Mouse (Mus musculus) embryonic facial prominence, embryonic 13.5 days (tissue): ENCODE results near the gene Slc15a2. TPM values are rescaled to one million over a fixed set of nuclear protein-coding genes. Genes with fewer than 3 reads are reported as not detected.

Experiments
- ATAC-seq: fragments of 200-750 bp; cut with Nextera tagmentation; 2 replicates; pipeline ENCODE4 v1.8.0; 2017; ENCODE audit warnings: low read depth; ENCODE audit not compliant: insufficient number of reproducible peaks, insufficient read depth, low FRiP score, low TSS enrichment
- H3K27ac ChIP-seq: fragments of 300-500 bp; sonication (generic); 2 replicates; pipeline ENCODE4 v1.5.1; 2015; ENCODE audit warnings: moderate library complexity, mild to moderate bottlenecking, inconsistent platforms
- H3K27me3 ChIP-seq: fragments of 300-500 bp; sonication (generic); 2 replicates; pipeline ENCODE4 v1.6.1; 2015; ENCODE audit warnings: mild to moderate bottlenecking, inconsistent platforms
- H3K36me3 ChIP-seq: fragments of 300-500 bp; sonication (generic); 2 replicates; pipeline ENCODE4 v1.6.1; 2015; ENCODE audit warnings: mild to moderate bottlenecking, inconsistent platforms
- H3K4me1 ChIP-seq: fragments of 300-500 bp; sonication (generic); 2 replicates; pipeline ENCODE4 v1.6.1; 2015; ENCODE audit warnings: inconsistent platforms
- H3K4me2 ChIP-seq: fragments of 300-500 bp; sonication (generic); 2 replicates; pipeline ENCODE4 v1.6.1; 2015; ENCODE audit warnings: moderate library complexity, mild to moderate bottlenecking, inconsistent platforms
- H3K4me3 ChIP-seq: fragments of 300-500 bp; sonication (generic); 2 replicates; pipeline ENCODE4 v1.5.1; 2015; ENCODE audit warnings: mild to moderate bottlenecking, inconsistent platforms
- H3K9ac ChIP-seq: fragments of 300-500 bp; sonication (generic); 2 replicates; pipeline ENCODE4 v1.6.1; 2015; ENCODE audit warnings: mild to moderate bottlenecking, inconsistent platforms
- H3K9me3 ChIP-seq: fragments of 300-500 bp; sonication (generic); 2 replicates; pipeline ENCODE4 v1.6.1; 2016; ENCODE audit warnings: inconsistent platforms
- WGBS: fragments of 180-500 bp; shearing (Covaris S2); methylation state at CpG from one replicate; pipeline ENCODE4 v1.1.7; 2015; ENCODE audit warnings: mixed read lengths; 5-methylcytosine and 5-hydroxymethylcytosine counted together
- polyA plus RNA-seq: library from polyadenylated mRNA; unstranded; fragments of >200 nt; fragmentation: Nextera tagmentation; extraction: Ambion mirVana; gene quantifications from 2 replicates; pipeline ENCODE4 v1.2.1, GENCODE M21; 2015

Slc15a2 gene
- polyA plus RNA-seq, 1 experiment from 2014 or later = 5.2 TPM

GRCm38 (mm10) chr16:36751979-36752378, 32.8 kb downstream of the Slc15a2 start:
- no peak for ATAC-seq
- 95% methylated on average over 3 of the region's 3 CpGs for WGBS

GRCm38 (mm10) chr16:36747767-36748166, 37.0 kb downstream of the Slc15a2 start:
- Histone ChIP-seq H3K4me3 (no peak overlapping the region), H3K36me3 (no peaks in the 10 kb centered on the region), H3K27ac (no peak overlapping the region), H3K9ac (no peak overlapping the region), H3K27me3 (no peaks in the 10 kb centered on the region), H3K9me3 (no peaks in the 10 kb centered on the region), H3K4me2 (no peak overlapping the region), H3K4me1 (no peaks in the 10 kb centered on the region)
- ATAC-seq = no peak
- 76% methylated on average over 2 of the region's 2 CpGs for WGBS

More at GRCm38 (mm10) chr16:36751979-36752378, 32.8 kb downstream of the Slc15a2 start:
- no peaks in the 10 kb centered on the region for H3K27me3 ChIP-seq
- H3K4me1 ChIP-seq = no peaks in the 10 kb centered on the region
- no peak overlapping the region for H3K9ac ChIP-seq
- H3K27ac ChIP-seq = no peak overlapping the region
- no peak overlapping the region for H3K4me2 ChIP-seq
- H3K9me3 ChIP-seq = no peaks in the 10 kb centered on the region
- H3K36me3 ChIP-seq = no peaks in the 10 kb centered on the region
- no peak overlapping the region for H3K4me3 ChIP-seq

- WGBS = 68% methylated on average over 4 of the region's 4 CpGs
- Histone ChIP-seq H3K4me3 (no peak overlapping the region), H3K9me3 (no peaks in the 10 kb centered on the region), H3K27me3 (no peaks in the 10 kb centered on the region), H3K36me3 (no peaks in the 10 kb centered on the region), H3K4me1 (no peaks in the 10 kb centered on the region), H3K4me2 (no peak overlapping the region), H3K9ac (no peak overlapping the region), H3K27ac (no peak overlapping the region)
- ATAC-seq = no peak
Measured at GRCm38 (mm10) chr16:36747068-36747467, 37.7 kb downstream of the Slc15a2 start.

DNA sequence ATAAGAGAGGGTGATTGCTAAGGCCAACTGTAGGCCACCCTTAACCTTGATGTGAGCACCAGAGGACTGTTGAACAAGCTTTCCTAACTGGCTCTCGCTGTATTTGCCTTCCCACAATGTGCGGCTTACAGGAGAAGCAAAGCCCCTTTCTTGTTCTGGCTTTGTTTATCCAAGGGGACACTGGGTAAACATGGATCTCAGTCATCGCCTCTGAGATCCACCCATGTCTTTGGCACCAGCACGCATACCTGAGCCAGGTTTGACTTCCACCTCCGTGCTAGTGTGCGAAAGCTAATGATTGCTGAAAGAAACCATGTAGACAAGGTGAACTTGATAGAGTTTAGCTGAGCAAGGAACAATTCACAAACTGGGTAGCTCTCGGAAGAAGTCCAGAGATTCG, 41.2 kb downstream of the Slc15a2 start:
- Histone ChIP-seq H3K4me3 (no peak overlapping the region), H3K36me3 (no peaks in the 10 kb centered on the region), H3K27ac (no peak overlapping the region), H3K27me3 (no peaks in the 10 kb centered on the region), H3K4me1 (no peaks in the 10 kb centered on the region), H3K9me3 (no peaks in the 10 kb centered on the region), H3K9ac (no peak overlapping the region), H3K4me2 (no peak overlapping the region)
- no peak for ATAC-seq
- WGBS = 86% methylated on average over 8 of the region's 8 CpGs

DNA sequence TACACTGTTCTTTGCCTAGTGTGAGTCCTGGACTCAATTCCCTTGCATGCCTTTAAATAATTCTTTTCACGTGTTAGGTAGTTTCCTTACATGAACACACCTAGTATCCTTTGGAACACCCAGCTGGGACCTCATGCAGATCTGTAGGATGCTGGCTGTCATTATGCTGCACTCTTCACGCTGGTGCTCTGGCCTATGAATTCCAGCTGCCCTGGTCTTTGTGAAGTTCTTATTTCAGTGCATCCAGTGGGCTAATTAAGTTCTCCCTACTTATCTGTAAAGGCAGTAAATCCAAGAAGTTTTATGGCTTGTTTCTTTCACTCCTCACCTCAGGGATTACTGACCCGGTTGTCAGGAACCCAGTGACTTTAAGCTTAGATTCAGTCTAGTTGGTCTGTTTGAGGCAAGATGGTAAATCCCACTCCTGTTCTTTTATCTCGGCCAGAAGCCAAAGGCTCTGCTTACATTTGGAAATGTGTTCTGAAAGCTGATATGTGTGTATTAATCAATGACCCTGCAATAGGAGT, 45.3 kb downstream of the Slc15a2 start:
- ATAC-seq = no peak
- no peak overlapping the region for H3K4me2 ChIP-seq
- H3K4me3 ChIP-seq = no peak overlapping the region
- no peaks in the 10 kb centered on the region for H3K36me3 ChIP-seq
- 41% methylated on average over 4 of the region's 4 CpGs for WGBS
- no peak overlapping the region for H3K9ac ChIP-seq
- H3K27ac ChIP-seq = no peak overlapping the region
- H3K9me3 ChIP-seq = no peaks in the 10 kb centered on the region
- H3K27me3 ChIP-seq = no peaks in the 10 kb centered on the region
- no peaks in the 10 kb centered on the region for H3K4me1 ChIP-seq

GRCm38 (mm10) chr16:36735421-36735820, 49.3 kb downstream of the Slc15a2 start:
- Histone ChIP-seq H3K4me1 (no peaks in the 10 kb centered on the region), H3K9me3 (no peaks in the 10 kb centered on the region), H3K9ac (no peak overlapping the region), H3K4me3 (no peak overlapping the region), H3K36me3 (no peaks in the 10 kb centered on the region), H3K27ac (no peak overlapping the region), H3K4me2 (no peak overlapping the region), H3K27me3 (no peaks in the 10 kb centered on the region)
- no peak for ATAC-seq
- 76% methylated on average over 3 of the region's 3 CpGs for WGBS

- H3K27me3 ChIP-seq = no peaks in the 10 kb centered on the region
- H3K4me2 ChIP-seq = no peak overlapping the region
- no peaks in the 10 kb centered on the region for H3K9me3 ChIP-seq
- no peak for ATAC-seq
- no peaks in the 10 kb centered on the region for H3K4me1 ChIP-seq
- 50% methylated on average over 1 of the region's 1 CpGs for WGBS
- H3K36me3 ChIP-seq = no peaks in the 10 kb centered on the region
- no peak overlapping the region for H3K9ac ChIP-seq
- no peak overlapping the region for H3K27ac ChIP-seq
- no peak overlapping the region for H3K4me3 ChIP-seq
Measured at GRCm38 (mm10) chr16:36733827-36734226, 50.9 kb downstream of the Slc15a2 start.

DNA sequence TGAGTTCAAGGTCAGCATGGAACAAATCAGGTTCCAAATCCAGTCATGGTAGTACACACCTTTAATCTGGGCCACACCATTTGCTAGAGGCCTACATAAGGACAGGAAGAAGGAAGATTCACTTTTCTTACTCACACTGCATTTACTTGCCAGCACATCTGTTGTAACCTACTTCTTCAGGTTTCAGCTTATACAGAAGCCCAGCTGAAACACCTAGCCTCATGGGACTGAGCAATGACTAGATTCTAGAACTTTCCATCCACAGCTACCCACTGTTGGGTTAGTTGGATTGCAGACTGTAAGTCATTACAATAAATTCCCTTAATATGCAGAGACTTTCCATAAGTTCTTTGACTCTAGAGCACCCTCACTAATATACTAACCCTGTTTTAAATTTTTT, 52.2 kb downstream of the Slc15a2 start:
- no peak overlapping the region for H3K4me3 ChIP-seq
- no peak for ATAC-seq

DNA sequence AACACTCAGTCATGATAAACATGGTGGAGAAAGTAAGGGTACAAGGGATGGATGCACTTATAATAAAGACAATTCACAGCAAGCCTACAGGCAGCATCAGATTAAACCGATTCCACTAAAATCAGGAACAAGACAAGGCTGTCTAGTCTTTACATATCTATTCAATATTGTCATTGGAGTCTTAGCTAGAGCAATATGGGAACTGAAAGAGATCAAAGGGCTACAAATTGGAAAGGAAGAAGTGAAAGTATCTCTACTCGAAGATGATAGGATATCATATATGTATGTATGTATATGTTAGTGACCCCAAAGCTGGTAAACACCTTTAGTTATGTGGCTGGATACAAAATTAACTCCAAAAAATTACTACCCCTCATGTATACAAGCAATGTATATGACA, 55.8 kb downstream of the Slc15a2 start:
- H3K27me3 ChIP-seq = no peaks in the 10 kb centered on the region
- H3K36me3 ChIP-seq = no peaks in the 10 kb centered on the region
- WGBS = 87% methylated on average over 2 of the region's 2 CpGs
- no peak overlapping the region for H3K4me3 ChIP-seq
- no peak overlapping the region for H3K27ac ChIP-seq
- no peak for ATAC-seq
- no peak overlapping the region for H3K9ac ChIP-seq
- no peaks in the 10 kb centered on the region for H3K4me1 ChIP-seq
- no peaks in the 10 kb centered on the region for H3K9me3 ChIP-seq
- no peak overlapping the region for H3K4me2 ChIP-seq

More for the DNA sequence above, 52.2 kb downstream of the Slc15a2 start:
- Histone ChIP-seq H3K36me3 (no peaks in the 10 kb centered on the region), H3K9ac (no peak overlapping the region), H3K27me3 (no peaks in the 10 kb centered on the region), H3K27ac (no peak overlapping the region), H3K4me2 (no peak overlapping the region), H3K9me3 (no peaks in the 10 kb centered on the region), H3K4me1 (no peaks in the 10 kb centered on the region)

GRCm38 (mm10) chr16:36723880-36724443, 60.8 kb downstream of the Slc15a2 start:
- ATAC-seq = no peak
- Histone ChIP-seq H3K27me3 (peaks cover 9% of the 10 kb centered on the region; the same call in 1 of the 2 replicates), H3K36me3 (no peaks in the 10 kb centered on the region), H3K9me3 (no peaks in the 10 kb centered on the region), H3K4me3 (no peak overlapping the region), H3K9ac (no peak overlapping the region), H3K4me1 (no peaks in the 10 kb centered on the region), H3K27ac (no peak overlapping the region), H3K4me2 (no peak overlapping the region)
- 70% methylated on average over 3 of the region's 3 CpGs for WGBS

- no peaks in the 10 kb centered on the region for H3K9me3 ChIP-seq
- H3K4me1 ChIP-seq = no peaks in the 10 kb centered on the region
- H3K36me3 ChIP-seq = no peaks in the 10 kb centered on the region
- no peak overlapping the region for H3K9ac ChIP-seq
- ATAC-seq = 0 out of 2 replicates have a peak, but pooled peaks have one; percentile 32
- H3K27ac ChIP-seq = no peak overlapping the region
- no peak overlapping the region for H3K4me2 ChIP-seq
- WGBS = 23% methylated on average over 4 of the region's 4 CpGs
- H3K27me3 ChIP-seq = peaks cover 9% of the 10 kb centered on the region; the same call in 1 of the 2 replicates
- no peak overlapping the region for H3K4me3 ChIP-seq
Measured at GRCm38 (mm10) chr16:36722739-36723138, 62.0 kb downstream of the Slc15a2 start.

GRCm38 (mm10) chr16:36720194-36721055, 64.3 kb downstream of the Slc15a2 start:
- Histone ChIP-seq H3K4me1 (no peaks in the 10 kb centered on the region), H3K4me3 (no peak overlapping the region), H3K9ac (no peak overlapping the region), H3K36me3 (no peaks in the 10 kb centered on the region), H3K4me2 (no peak overlapping the region), H3K27ac (no peak overlapping the region), H3K9me3 (no peaks in the 10 kb centered on the region), H3K27me3 (peaks cover 9% of the 10 kb centered on the region; the same call in 1 of the 2 replicates)
- 66% methylated on average over 13 of the region's 13 CpGs for WGBS
- ATAC-seq = no peak
